Mouse (Mus musculus) CD4-positive, CD25-positive, alpha-beta regulatory T cell, adult 2 months (primary cell): ENCODE measurements around the gene Uqcrq.
"Not testable (repeated sequence)": the region's sequence is repeated elsewhere in the genome, so short reads cannot be mapped to it uniquely, and the experiment has no call there.

Source experiments
- DNase-seq: peaks from one replicate; pipeline ENCODE4 v3.0.0-alpha.2; 2012; ENCODE audit warnings: low read depth, low spot score

The Uqcrq gene

DNA sequence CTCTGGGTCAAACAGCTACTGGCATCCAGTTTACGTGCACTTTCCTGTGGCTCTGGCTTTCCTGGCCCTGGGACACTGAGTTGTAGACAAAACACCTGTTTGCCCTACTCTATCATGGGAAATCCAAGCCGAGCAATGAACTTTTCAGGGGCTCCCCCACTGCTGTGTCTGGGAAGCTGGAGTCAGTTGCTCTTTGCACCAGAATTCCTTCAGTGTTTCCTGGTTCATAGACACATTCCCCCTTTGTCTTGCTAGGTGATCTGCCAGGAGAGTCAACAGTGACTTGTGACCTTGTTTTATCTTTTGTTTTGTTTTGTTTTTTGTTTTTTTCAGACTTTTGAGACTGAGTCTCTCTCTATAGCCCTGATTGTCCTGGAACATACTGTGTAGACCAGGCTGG is 20.7 kb upstream of the Uqcrq start:
- no peak for DNase-seq

DNA sequence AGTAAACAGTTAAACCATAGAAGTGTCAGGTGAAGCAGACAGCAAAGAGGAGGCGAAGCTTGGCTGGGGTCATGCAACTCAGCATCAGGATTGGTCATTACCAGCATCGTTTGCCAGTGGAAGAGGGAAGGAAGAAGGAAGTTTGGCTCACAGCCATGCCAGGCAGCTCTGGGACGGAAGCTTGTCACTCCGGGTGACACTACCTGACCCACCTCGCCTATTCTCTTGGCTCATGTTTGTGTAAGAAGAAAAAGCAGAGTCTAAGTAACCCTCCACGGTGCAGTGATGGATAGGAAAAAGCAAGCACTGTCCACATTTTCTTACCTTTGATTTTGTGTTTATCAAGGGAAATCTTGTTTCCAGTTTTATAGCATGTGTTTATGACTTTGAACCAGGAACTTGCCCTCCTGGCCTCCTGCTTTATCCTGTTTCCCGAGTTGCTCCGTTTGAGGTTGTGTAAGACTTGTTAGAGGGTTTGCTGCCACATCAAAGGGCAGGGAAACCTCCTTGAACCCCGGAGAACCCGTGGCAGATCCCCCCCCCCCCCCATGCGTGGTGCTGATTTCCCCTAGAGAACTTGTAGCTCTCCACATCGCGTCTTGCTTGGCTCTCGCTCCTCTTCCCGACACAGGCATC is 19.6 kb upstream of the Uqcrq start:
- DNase-seq: no peak

DNA sequence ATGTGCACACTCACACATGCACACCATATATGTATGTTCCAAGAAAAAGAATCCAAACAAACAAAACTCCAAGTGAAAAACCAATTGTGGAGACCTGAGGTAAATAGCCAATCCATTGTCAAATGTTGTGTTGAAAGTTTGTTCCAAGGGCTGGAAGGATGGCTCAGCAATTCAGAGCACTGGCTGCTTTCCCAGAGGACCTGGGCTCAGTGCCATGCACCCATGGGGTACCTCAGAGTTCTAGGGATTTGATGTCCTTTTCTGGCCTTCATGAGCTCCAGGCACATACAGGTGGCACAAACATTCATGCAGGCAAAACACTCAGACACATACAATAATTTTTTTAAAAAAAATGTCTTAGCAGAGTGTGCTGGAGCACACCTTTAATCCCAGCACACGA is 17.9 kb upstream of the Uqcrq start:
- DNase-seq: no peak

DNA sequence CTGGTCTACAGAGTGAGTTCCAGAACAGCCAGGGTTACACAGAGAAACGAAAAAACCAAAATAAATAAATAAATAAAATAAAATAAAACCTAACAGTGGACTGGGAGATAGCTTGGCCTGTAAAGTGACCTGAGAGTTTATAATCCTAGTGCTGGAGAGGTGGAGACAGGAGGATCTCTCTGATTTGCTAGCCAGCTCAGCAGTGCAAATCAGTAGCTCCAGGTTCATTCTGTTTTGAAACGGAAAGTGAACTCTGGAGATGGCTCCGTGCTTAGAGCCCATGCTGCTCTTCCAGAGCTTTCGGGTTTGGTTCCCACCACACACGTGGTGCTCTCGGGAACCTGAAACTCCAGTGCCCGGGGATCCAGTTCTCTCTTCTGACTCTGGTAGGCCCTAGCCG is 17.4 kb upstream of the Uqcrq start:
- no peak for DNase-seq

DNA sequence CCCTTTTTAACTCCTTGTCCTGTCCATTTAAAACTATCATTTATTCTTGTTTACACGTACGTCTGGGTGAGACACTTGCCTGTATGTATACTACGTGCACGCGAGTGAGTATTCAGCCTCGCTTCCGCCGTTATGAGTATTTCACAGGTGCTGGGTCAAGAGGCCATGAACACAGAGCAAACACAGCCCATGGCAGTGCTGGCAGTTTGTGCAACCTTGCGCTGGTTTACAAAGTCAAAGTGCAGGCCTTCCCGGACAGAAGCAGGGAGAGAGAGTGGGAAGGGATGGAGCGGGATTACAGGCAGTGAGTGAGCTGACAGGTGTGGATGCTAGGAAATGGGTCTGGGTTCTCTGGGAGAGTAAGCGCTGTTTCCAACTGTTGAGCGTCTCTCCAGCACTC is 15.6 kb upstream of the Uqcrq start:
- no peak for DNase-seq

GRCm38 (mm10) chr11:53445562-53445961 is 14.9 kb upstream of the Uqcrq start:
- DNase-seq: no peak

DNA sequence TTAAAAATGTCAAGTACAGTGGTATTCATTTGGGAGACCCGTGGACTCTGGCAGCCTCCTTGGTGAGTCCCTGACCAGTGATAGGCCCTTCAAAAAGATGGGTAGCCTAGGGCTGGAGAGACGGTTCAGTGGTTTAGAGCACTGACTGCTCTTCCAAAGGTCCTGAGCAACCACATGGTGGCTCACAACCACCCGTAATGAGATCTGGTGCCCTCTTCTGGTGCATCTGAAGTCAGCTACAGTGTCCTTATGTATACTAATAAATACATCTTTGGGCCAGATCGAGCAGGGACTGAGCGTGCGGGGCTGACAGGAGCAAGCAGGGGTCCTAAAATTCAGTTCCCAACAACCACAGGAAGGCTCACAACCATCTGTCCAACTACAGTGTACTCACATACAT is 13.2 kb upstream of the Uqcrq start:
- DNase-seq: peak; percentile 51

GRCm38 (mm10) chr11:53441921-53442320 is 11.3 kb upstream of the Uqcrq start:
- peak; percentile 58 for DNase-seq

- no peak for DNase-seq
Observed at GRCm38 (mm10) chr11:53436338-53436737, 5.7 kb upstream of the Uqcrq start.

GRCm38 (mm10) chr11:53435504-53435903 is 4.9 kb upstream of the Uqcrq start:
- no peak for DNase-seq

DNA sequence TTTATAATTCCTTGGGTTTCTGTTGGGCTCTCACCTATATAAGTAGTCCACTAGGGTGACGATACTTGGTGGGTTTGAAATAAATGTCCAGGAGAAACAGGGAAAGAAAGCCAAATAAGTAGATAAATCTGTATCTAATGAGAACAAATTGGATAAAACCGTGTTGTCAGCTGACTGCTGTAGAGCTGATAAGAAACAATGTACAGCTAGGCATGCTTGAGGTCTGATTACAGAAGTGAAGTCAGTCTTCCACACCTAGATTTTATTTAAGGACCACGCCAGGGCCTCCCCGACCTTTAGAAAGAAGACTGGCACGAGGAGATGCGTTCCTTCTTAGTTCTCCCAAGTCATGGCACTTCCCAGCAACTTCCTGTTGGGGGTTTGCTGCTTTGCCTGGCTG is 2.4 kb upstream of the Uqcrq start:
- no peak for DNase-seq

- no peak for DNase-seq
Observed at GRCm38 (mm10) chr11:53431347-53432056, 871 bp upstream of the Uqcrq start.

GRCm38 (mm10) chr11:53430300-53430669 is 346 bp downstream of the Uqcrq start:
- no peak for DNase-seq

GRCm38 (mm10) chr11:53429182-53429581 is 1.4 kb downstream of the Uqcrq start:
- DNase-seq: no peak

DNA sequence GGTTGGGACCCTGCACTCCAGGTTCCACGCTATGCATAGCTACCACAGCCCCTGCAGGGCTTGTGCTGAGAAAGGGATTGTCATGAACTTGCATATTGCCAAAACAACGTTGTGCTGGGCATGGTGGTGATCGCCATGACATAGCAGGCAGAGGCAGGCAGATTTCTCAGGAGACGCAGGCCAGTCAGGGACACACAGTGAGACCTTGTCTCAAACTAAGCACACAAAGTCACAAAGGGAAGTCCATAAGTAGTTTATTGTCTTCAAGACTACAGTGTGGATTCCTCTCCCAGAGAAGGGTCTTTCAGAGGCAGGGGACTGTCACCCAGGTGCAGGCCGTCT is 1.9 kb downstream of the Uqcrq start:
- no peak for DNase-seq

- no peak for DNase-seq
Observed at GRCm38 (mm10) chr11:53427993-53428715, 2.5 kb downstream of the Uqcrq start.

DNA sequence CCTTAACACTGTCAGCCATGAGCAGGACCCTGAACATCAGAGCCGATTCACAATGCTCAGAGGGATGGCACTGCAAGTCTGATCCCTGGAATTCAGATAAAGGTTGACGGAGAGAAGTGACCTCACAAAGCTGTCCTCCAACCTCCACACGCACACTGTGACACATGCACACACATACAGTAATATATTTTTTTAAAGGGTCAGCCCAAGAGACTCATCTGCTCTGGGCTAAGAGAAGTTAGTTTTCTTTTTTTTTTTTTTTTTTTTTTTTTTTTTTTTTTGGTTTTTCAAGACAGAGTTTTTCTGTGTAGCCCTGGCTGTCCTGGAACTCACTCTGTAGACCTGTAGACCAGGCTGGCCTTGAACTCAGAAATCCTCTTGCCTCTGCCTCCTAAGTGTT is 3.7 kb downstream of the Uqcrq start:
- not testable (repeated sequence) for DNase-seq

DNA sequence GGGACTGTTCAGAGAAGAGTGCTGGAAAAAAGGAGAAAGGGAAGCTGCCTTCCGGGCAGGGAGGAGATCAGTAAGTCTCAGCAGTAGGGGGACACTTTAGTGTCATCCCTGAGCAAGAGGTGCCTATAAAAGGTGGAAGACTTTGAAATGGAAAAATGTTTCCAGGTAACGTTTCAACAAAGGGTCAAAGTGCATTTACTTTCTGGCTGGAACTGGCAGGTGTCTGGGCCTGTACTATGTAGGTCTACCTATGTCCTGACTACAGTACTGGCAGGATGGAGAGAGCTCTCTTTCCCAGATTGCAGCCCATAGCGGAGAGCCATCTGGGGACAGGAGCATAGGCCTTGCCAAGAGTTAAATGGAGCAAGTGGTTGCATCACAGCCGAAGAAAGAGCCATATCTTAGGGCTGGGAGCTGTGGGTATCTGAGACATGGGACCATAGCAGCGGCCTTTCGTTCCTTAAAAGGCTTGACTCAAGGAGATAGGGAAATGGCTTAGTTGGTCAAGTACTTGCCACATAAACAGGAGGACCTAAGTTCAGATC is 4.8 kb downstream of the Uqcrq start:
- no peak for DNase-seq

DNA sequence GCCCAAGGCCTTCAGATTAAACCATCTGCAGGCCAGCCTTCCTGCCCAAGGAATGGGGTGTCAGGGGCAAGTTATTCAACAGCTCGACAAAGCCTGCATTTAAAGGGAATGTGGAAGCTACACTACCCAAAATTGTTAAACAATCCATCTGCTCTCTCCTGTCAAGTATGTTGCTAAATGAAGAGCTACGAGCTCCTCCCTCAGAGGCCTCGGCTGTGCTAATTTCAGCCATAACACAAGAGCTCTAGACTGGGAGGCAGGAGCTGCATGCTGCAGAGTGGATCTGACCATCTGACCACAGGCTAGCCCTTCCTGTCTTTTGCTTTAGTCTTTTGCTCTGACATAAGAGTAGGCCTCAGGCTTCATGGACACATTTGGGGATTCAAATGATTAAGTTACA is 5.4 kb downstream of the Uqcrq start:
- no peak for DNase-seq

DNA sequence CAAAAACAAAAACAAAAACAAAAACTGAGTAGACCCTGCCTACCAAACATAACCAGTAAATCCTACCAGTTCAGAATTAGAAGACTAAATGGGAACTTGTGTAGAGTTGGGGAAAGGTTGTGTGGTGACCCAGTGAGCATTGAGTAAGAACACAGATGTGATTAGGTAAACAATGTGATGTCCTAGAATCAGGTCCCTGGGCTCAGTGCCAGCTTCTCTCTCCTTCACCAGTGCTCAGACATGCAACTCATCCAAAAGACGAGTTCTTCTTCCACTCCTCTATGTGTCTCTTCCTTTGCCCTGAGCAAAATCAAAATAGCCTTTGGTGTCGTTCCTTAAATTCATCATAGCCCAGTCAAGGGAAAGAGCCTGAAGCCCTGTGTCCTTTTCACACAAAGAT is 5.8 kb downstream of the Uqcrq start:
- no peak for DNase-seq

DNA sequence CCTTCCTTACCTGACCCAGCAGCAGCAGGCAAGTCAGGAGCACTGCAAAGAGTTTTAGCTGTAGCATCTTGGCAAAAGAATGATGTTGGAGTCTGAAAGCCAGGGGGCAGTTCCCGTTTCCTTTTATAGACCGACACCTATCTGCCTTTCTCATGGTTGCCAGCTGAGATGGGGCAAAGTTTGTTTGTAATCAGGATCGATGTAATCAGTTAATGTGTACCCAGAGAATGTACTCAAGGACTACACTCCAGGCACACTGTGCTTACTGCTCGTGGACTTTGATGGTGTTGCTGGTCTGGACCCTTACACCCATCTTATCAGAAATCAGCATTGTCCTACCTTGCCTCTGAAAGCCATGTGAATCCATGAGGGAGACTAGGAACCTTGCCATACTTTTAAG is 7.6 kb downstream of the Uqcrq start, which contains the start of gene Leap2:
Gene Leap2 (minus strand): TSS at position 135 of the 400 bp plus-strand sequence.
- no peak for DNase-seq

DNA sequence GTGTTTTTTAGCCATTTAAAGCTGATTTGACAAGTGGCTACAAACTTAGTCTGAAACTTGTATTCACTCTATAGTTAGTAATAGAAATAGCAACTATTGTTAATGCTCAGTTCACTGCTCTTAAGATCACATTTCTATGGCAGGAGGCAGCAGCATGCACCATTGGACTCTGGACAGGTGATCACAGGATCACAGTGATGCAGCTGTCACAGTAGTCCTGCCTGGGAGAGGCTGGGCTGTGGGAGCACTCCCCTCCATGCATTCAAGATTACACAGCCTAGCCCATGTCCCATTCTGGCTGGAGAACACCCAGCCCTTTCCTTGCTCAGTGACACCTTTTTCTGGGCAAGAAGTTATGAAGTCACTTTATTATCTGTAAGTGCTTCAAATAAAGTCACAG is 12.6 kb downstream of the Uqcrq start:
- DNase-seq: no peak

DNA sequence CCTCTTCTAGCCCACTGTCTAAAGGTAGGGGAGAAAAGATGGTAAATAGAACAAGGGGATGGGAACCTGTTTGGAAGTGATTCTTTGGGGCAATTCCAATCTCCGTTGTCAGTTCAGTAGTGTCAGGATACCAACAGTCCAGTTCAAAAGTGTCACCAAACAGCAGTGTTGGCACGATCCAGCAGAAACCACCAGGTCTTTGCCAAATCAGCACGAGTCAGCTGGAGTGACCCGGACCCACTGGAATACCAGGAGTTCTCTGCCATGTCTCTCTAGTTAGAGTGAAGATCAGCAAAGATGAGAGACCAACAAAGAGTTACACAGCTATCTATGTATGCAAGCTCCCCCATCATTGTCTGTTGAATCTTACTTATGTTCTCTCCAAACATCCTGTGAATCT is 16.8 kb downstream of the Uqcrq start:
- no peak for DNase-seq
